Mouse (Mus musculus) E14TG2a.4 (cell line): ENCODE results near the gene Hibch.

Experiments
- CTCF ChIP-seq: conservative IDR thresholded peaks from 2 replicates; pipeline ENCODE4 v1.5.1; 2014; ENCODE audit warnings: low read length
- POU5F1 ChIP-seq: IDR thresholded peaks from 2 replicates; pipeline ENCODE4 v1.6.1; 2014; ENCODE audit warnings: low read length, borderline replicate concordance

GRCm38 (mm10) chr1:52916655-52917054, 71.9 kb downstream of the Hibch start:
- TF ChIP-seq POU5F1 (no peak), CTCF (no peak)
